Comparison of ENCODE assay signal across 18 mouse cellular contexts in genomic region chr12:65680335-65680734, GRCm38 (mm10).
"Had no signal": no experiment of that assay in that cellular context is flagged by ENCODE, and none has a peak within 500 bp of the region (broad histone marks: within the 10 kb centered on the region; RNA-seq: fewer than 3 reads in every experiment).

No protein-coding gene starts in this region.

- DNase-seq: lung, adult 18-20 months; lung, embryonic 14.5 days; lung, postnatal 10 days; lung, postnatal 4 days; midbrain, embryonic 14.5 days; retina, postnatal 1 day; right cerebral cortex, postnatal 25 days; right cerebral cortex, postnatal 4 days; spleen, adult 18-20 months; thymus, adult 2 months; thymus, postnatal 25 days; thymus, postnatal 4 days had no signal

- ATAC-seq: midbrain, embryonic 16.5 days had no signal

- H3K27ac ChIP-seq: midbrain, embryonic 10.5 days; midbrain, embryonic 12.5 days; neural tube, embryonic 13.5 days; neural tube, embryonic 15.5 days had no signal

- H3K4me3 ChIP-seq: midbrain, embryonic 10.5 days; midbrain, embryonic 12.5 days; myocyte; neural tube, embryonic 13.5 days; neural tube, embryonic 15.5 days had no signal
